Mouse (Mus musculus): ENCODE measurements around the gene Tubb3. TPM values are rescaled to one million over a fixed set of nuclear protein-coding genes. Genes with fewer than 3 reads are reported as not detected.
"Not testable (repeated sequence)": the region's sequence is repeated elsewhere in the genome, so short reads cannot be mapped to it uniquely, and the experiment has no call there.

Tubb3 gene
- polyA plus RNA-seq, 1 experiment, result 9.5 TPM

DNA sequence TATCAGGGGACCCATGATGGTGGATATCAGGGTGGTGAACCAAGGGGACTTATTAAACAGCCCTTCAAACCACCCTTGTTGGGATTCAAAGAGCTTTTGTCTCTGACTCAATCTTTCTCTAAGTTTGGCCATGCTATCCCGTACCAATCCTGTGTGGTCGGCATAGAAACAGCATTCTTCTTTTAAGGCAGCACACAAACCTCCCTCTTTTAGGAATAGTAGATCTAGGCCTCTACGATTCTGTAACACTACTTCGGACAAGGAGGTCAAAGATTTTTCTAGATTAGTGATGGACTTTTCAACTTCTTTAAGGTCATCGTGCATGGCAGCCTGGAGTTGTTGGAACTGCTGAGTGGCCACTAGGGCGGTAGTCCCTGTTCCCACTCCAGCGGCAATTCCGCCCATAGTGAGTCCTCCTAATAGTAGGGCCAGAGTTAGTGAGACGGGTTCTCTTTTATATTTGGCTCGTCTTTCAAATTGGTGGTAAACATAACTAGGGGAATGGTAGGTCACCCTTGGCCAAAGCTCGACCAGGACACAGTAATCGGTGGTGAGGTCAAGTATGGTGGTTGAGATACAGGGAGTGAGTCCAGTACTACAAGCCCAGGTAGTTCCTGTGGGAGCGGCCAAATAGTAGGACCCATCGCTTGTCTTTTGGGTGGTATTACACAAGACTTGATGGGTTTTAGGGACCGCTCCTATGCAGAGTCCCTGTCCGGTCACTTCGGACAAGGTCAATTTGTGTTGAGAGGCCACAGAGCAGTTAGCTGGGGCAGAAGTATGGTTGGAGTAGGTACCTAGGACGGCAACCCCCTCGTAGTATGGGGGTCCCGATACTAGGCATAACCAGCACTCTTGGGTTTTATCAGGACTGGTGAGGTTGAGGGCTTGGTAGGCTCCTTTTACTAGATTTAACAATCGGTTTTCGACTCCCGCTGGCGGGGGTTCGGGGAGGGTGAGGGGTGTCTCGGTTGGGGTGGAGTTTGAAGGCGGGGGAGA lies 15.6 kb downstream of the Tubb3 start:
- TF ChIP-seq CTCF (IDR thresholded peaks at IDR 0.05; ENCODE audit: extremely low read depth, insufficient read length, insufficient replicate concordance, low read depth, low read length) (no peak), POLR2A (IDR thresholded peaks at IDR 0.05; ENCODE audit: low read depth, low read length) (no peak)
- H3K27ac ChIP-seq (ENCODE audit: insufficient read depth, low read depth, low read length), result no peak overlapping the region
- no peaks in the 10 kb centered on the region for H3K36me3 ChIP-seq (ENCODE audit: control insufficient read depth, insufficient read depth, low read length)

DNA sequence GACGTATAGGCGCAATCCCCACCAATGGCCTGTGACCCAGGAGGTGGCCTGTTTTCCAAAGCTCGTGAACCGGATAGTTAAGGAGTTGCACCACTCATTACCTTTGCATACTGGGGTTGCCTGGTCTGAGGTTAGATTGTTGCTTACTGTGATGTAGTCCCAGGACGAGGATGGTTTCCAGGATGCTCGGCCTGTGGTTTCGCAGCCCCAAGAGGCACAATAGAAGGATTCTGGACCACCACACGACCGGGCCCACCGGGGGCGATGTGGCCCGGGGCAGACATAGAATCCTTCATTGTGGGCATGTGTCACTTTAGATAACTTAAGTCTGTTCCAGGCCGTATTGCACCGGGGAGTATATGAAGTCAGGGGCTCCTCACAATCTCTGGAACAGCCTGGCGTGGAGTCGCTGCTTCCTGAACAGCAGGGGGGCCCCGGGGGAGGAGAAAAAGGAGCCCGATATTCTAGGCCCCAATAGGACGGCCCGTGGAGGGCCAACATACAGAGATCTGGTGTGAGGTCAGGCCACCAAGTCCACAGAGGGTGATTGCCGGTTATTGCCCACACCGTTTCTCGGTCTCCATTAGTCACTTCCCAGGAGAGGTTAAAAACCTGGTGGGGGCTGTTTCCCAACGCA lies 16.5 kb downstream of the Tubb3 start:
- H3K27ac ChIP-seq (ENCODE audit: insufficient read depth, low read depth, low read length), result no peak overlapping the region
- H3K36me3 ChIP-seq (ENCODE audit: control insufficient read depth, insufficient read depth, low read length), result no peaks in the 10 kb centered on the region
- H3K27me3 ChIP-seq (ENCODE audit: control insufficient read depth, insufficient read depth, low read length), result no peaks in the 10 kb centered on the region
- peaks cover 5% of the 10 kb centered on the region; the same call in 1 of the 2 replicates for H3K4me1 ChIP-seq (ENCODE audit: control insufficient read depth, insufficient read depth, insufficient read length, low read length)
- no peak for TF ChIP-seq POLR2A (IDR thresholded peaks at IDR 0.05; ENCODE audit: low read depth, low read length)
- no peak for TF ChIP-seq CTCF (IDR thresholded peaks at IDR 0.05; ENCODE audit: extremely low read depth, insufficient read length, insufficient replicate concordance, low read depth, low read length)
- 97% methylated on average over 24 of the region's 24 CpGs for WGBS
- no peak overlapping the region for H3K4me3 ChIP-seq (ENCODE audit: low read depth, low read length)

More for the DNA sequence above, 15.6 kb downstream of the Tubb3 start:
- 97% methylated on average over 27 of the region's 27 CpGs for WGBS
- Histone ChIP-seq H3K4me1 (ENCODE audit: control insufficient read depth, insufficient read depth, insufficient read length, low read length) (peaks cover 8% of the 10 kb centered on the region; the same call in 1 of the 2 replicates), H3K4me3 (ENCODE audit: low read depth, low read length) (no peak overlapping the region), H3K27me3 (ENCODE audit: control insufficient read depth, insufficient read depth, low read length) (no peaks in the 10 kb centered on the region)

DNA sequence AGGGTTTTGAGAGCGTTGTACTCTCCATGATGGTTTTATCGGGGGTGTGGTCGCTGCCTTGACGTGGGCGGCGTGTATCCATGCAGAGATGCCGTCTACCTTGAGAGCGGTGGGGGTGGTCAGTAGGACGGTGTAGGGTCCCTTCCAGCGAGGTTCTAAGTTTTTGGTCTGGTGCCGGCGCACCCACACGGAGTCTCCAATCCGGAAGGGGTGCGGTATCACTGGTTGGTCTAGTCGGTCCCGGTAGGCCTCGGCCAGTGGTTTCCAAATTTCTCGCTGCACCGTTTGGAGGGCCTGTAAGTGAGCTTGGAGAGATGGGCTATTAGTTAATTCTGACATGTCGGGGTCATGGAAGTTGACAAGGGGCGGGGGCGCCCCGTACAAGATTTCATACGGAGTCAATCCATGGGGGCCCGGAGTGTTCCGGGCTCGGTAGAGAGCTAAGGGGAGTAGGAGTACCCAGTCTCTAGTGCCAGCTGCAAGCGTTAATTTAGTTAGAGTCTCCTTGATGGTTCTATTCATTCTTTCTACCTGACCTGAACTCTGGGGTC lies 17.2 kb downstream of the Tubb3 start:
- H3K36me3 ChIP-seq (ENCODE audit: control insufficient read depth, insufficient read depth, low read length), result no peaks in the 10 kb centered on the region
- no peaks in the 10 kb centered on the region for H3K27me3 ChIP-seq (ENCODE audit: control insufficient read depth, insufficient read depth, low read length)
- no peak overlapping the region for H3K27ac ChIP-seq (ENCODE audit: insufficient read depth, low read depth, low read length)
- H3K4me3 ChIP-seq (ENCODE audit: low read depth, low read length), result no peak overlapping the region
- peaks cover 3% of the 10 kb centered on the region; the same call in 1 of the 2 replicates for H3K4me1 ChIP-seq (ENCODE audit: control insufficient read depth, insufficient read depth, insufficient read length, low read length)
- TF ChIP-seq CTCF (IDR thresholded peaks at IDR 0.05; ENCODE audit: extremely low read depth, insufficient read length, insufficient replicate concordance, low read depth, low read length) (no peak), POLR2A (IDR thresholded peaks at IDR 0.05; ENCODE audit: low read depth, low read length) (no peak)
- WGBS, result 96% methylated on average over 29 of the region's 29 CpGs

DNA sequence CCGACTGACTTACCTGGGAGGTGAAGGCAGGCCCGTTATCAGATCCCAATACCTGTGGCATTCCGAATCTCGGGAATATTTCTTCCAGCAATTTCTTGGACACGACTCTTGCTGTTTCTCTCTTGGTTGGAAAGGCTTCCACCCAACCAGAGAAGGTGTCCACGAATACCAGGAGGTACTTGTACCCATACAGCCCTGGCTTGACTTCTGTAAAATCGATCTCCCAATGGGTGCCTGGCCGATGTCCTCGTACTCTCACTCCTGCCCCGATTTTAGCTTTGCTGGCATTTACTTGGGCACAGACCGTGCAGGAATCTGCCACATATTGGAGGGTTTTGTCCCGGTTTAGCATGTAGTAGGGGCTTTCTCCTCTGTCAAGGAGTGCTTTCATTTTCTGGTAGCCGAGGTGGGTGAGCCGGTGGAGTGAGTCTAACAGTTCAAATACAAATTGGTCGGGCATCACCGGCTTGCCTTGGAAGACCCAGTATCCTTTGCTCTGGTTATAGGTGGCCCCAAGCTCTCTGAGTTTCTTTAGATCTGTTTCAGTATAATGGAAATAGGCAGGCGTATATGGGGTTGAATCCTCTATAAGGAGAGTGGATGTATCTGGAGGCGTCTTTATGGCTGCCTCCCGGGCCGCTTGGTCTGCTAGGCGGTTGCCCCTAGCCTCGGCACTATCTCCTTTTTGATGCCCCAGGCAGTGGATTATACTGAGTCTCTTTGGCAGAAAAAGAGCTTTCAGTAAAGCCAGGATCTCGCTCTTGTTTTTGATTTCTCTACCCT lies 17.9 kb downstream of the Tubb3 start:
- H3K4me1 ChIP-seq (ENCODE audit: control insufficient read depth, insufficient read depth, insufficient read length, low read length), result no peaks in the 10 kb centered on the region
- H3K27ac ChIP-seq (ENCODE audit: insufficient read depth, low read depth, low read length), result no peak overlapping the region
- H3K36me3 ChIP-seq (ENCODE audit: control insufficient read depth, insufficient read depth, low read length), result no peaks in the 10 kb centered on the region
- WGBS, result 96% methylated on average over 23 of the region's 23 CpGs
- TF ChIP-seq POLR2A (IDR thresholded peaks at IDR 0.05; ENCODE audit: low read depth, low read length) (no peak), CTCF (IDR thresholded peaks at IDR 0.05; ENCODE audit: extremely low read depth, insufficient read length, insufficient replicate concordance, low read depth, low read length) (no peak)
- H3K27me3 ChIP-seq (ENCODE audit: control insufficient read depth, insufficient read depth, low read length), result no peaks in the 10 kb centered on the region
- H3K4me3 ChIP-seq (ENCODE audit: low read depth, low read length), result no peak overlapping the region

DNA sequence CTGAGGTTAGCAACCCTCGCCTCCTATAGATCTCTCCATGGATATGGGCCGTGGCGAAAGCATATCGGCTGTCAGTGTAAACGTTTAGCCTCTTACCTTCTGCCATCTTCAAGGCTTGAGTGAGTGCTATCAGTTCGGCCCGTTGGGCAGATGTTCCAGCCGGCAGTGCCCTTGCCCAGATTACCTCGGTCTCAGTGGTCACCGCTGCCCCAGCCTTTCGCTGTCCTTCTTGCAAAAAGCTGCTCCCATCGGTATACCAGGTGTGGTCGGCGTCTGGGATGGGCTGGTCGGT lies 18.4 kb downstream of the Tubb3 start:
- not testable (repeated sequence) for H3K36me3 ChIP-seq (ENCODE audit: control insufficient read depth, insufficient read depth, low read length); H3K4me1 ChIP-seq (ENCODE audit: control insufficient read depth, insufficient read depth, insufficient read length, low read length); H3K27ac ChIP-seq (ENCODE audit: insufficient read depth, low read depth, low read length); H3K27me3 ChIP-seq (ENCODE audit: control insufficient read depth, insufficient read depth, low read length); H3K4me3 ChIP-seq (ENCODE audit: low read depth, low read length)
- 97% methylated on average over 15 of the region's 15 CpGs for WGBS

DNA sequence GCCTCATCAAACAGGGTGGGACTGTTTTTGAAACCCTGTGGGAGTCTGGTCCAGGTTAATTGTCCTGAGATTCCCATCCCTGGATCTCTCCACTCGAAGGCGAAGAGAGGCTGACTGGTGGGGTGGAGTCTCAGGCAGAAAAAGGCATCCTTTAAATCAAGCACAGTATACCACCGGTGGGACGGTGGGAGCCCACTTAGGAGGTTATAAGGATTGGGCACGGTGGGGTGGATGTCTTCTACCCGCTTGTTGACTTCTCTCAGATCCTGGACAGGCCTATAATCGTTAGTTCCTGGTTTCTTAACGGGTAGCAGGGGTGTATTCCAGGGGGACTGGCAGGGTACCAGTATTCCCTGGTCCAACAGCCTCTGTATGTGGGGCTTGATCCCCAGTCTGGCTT lies 19.7 kb downstream of the Tubb3 start:
- H3K27me3 ChIP-seq (ENCODE audit: control insufficient read depth, insufficient read depth, low read length); H3K4me1 ChIP-seq (ENCODE audit: control insufficient read depth, insufficient read depth, insufficient read length, low read length); H3K36me3 ChIP-seq (ENCODE audit: control insufficient read depth, insufficient read depth, low read length); H3K4me3 ChIP-seq (ENCODE audit: low read depth, low read length); H3K27ac ChIP-seq (ENCODE audit: insufficient read depth, low read depth, low read length): not testable (repeated sequence)
- WGBS, result 94% methylated on average over 8 of the region's 8 CpGs

Data from small intestine, adult 2 months (tissue).